Mouse (Mus musculus) spleen, adult 2 months (tissue): ENCODE data around the gene Sprr2a1.
"Not testable (repeated sequence)": the region's sequence is repeated elsewhere in the genome, so short reads cannot be mapped to it uniquely, and the experiment has no call there.

Experiments
- CTCF ChIP-seq: fragments of 200-500 bp; IDR thresholded peaks from 2 replicates; pipeline ENCODE4 v1.5.1; 2011; ENCODE audit warnings: mild to moderate bottlenecking, inconsistent platforms; ENCODE audit not compliant: insufficient read depth, insufficient read length, insufficient replicate concordance; ENCODE audit errors: extremely low read depth
- POLR2A ChIP-seq: fragments of 200-500 bp; IDR thresholded peaks from 2 replicates; pipeline ENCODE4 v1.6.1; 2011; ENCODE audit warnings: low read depth, low read length, inconsistent platforms

DNA sequence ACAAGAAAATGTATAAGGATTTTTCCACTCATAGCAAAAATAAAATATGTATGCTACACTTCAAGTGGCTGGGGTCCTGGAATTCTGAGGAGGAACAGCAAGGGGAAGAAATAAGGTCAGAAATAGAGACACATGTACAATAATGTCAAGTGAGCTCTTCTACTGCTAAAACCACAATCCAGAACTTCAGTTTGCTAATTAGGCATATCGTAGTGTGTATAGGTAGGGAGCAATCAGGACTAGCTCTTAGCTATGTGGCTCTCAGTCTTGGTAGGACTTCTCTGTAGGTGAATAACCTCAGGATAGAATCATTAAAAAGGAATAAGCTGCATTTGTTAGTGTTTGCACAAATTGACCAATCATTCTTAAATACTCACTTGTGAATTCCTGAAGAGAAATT is 23.6 kb downstream of the Sprr2a1 start:
- TF ChIP-seq CTCF, POLR2A: not testable (repeated sequence)
